ENCODE assay signal across 16 mouse cellular contexts in genomic region chr16:21607651-21608040, GRCm38 (mm10).
A peak's percentile ranks its signal among the peaks of the same experiment; 100 is the strongest.
DNase-seq lines count a peak whose midpoint lies in the region; ATAC-seq and TF ChIP-seq lines count a peak whose summit lies in the region.
"Had no signal": no experiment of that assay in that cellular context is flagged by ENCODE, and none has a peak within 500 bp of the region (broad histone marks: within the 10 kb centered on the region; RNA-seq: fewer than 3 reads in every experiment).

No protein-coding gene starts in this region.

- H3K4me2 ChIP-seq in heart, embryonic 11.5 days, result no peak overlapping the region
- H3K4me2 ChIP-seq in hindbrain, postnatal 0 days (ENCODE audit: low read depth, low read length), result no peak overlapping the region
- H3K4me2 ChIP-seq in hindbrain, embryonic 12.5 days (replicated peaks), result no peak overlapping the region
- no peak overlapping the region for H3K4me2 ChIP-seq in lung, embryonic 16.5 days (ENCODE audit: low read depth, low read length)
- H3K4me2 ChIP-seq: limb, embryonic 13.5 days; liver, embryonic 15.5 days; stomach, embryonic 15.5 days had no signal

- intact Hi-C loops in heart, postnatal 10 days (cut with DNase I), result no loop called here

- no peaks in the 10 kb centered on the region for H3K27me3 ChIP-seq in heart, embryonic 11.5 days (ENCODE audit: control insufficient read depth, insufficient read depth, low read length)
- H3K27me3 ChIP-seq in hindbrain, postnatal 0 days (ENCODE audit: insufficient read depth, low read length), result no peaks in the 10 kb centered on the region
- H3K27me3 ChIP-seq in hindbrain, embryonic 12.5 days, result no peaks in the 10 kb centered on the region
- no peaks in the 10 kb centered on the region for H3K27me3 ChIP-seq in lung, embryonic 16.5 days (ENCODE audit: control insufficient read depth, insufficient read depth, low read depth, low read length)
- H3K27me3 ChIP-seq: limb, embryonic 13.5 days; liver, embryonic 15.5 days; stomach, embryonic 15.5 days had no signal

- TF ChIP-seq CTCF in hindbrain, postnatal 0 days (IDR thresholded peaks at IDR 0.05; ENCODE audit: low read depth), result no peak

- H3K4me3 ChIP-seq in heart, embryonic 11.5 days (ENCODE audit: low read depth, low read length), result no peak overlapping the region
- H3K4me3 ChIP-seq in hindbrain, postnatal 0 days (ENCODE audit: low read length), result no peak overlapping the region
- H3K4me3 ChIP-seq in hindbrain, embryonic 12.5 days, result no peak overlapping the region
- no peak overlapping the region for H3K4me3 ChIP-seq in lung, embryonic 16.5 days (ENCODE audit: low read length)
- H3K4me3 ChIP-seq: layer of hippocampus, adult 2 months; limb, embryonic 13.5 days; liver, embryonic 15.5 days; stomach, embryonic 15.5 days had no signal

- H3K27ac ChIP-seq in heart, embryonic 11.5 days (ENCODE audit: low read depth, low read length), result peak overlapping the region; percentile 71; the same call in 1 of the 2 replicates
- H3K27ac ChIP-seq in hindbrain, postnatal 0 days, result peak overlapping the region; percentile 60; the same call in 1 of the 2 replicates
- H3K27ac ChIP-seq in hindbrain, embryonic 12.5 days, result no peak overlapping the region
- peak overlapping the region; percentile 45; the same call in 1 of the 2 replicates for H3K27ac ChIP-seq in lung, embryonic 16.5 days (ENCODE audit: low read length)
- H3K27ac ChIP-seq: limb, embryonic 13.5 days; liver, embryonic 15.5 days; stomach, embryonic 15.5 days had no signal

- WGBS in heart, embryonic 11.5 days (ENCODE audit: insufficient replicate concordance), result 73% methylated on average over 5 of the region's 5 CpGs
- WGBS in hindbrain, postnatal 0 days, result 67% methylated on average over 5 of the region's 5 CpGs
- WGBS in hindbrain, embryonic 12.5 days, result 88% methylated on average over 5 of the region's 5 CpGs
- WGBS in lung, embryonic 16.5 days, result 67% methylated on average over 5 of the region's 5 CpGs

- no peaks in the 10 kb centered on the region for H3K36me3 ChIP-seq in heart, embryonic 11.5 days (ENCODE audit: control insufficient read depth, insufficient read depth, low read length)
- H3K36me3 ChIP-seq in hindbrain, postnatal 0 days (ENCODE audit: insufficient read depth, low read length), result no peaks in the 10 kb centered on the region
- H3K36me3 ChIP-seq in hindbrain, embryonic 12.5 days, result no peaks in the 10 kb centered on the region
- H3K36me3 ChIP-seq in lung, embryonic 16.5 days (ENCODE audit: control insufficient read depth, insufficient read depth, low read length), result no peaks in the 10 kb centered on the region
- H3K36me3 ChIP-seq: liver, embryonic 15.5 days; stomach, embryonic 15.5 days had no signal

- H3K9ac ChIP-seq in heart, embryonic 11.5 days (ENCODE audit: low read depth, low read length), result no peak overlapping the region
- H3K9ac ChIP-seq in hindbrain, postnatal 0 days (replicated peaks; ENCODE audit: low read length), result no peak overlapping the region
- H3K9ac ChIP-seq in hindbrain, embryonic 12.5 days, result no peak overlapping the region
- no peak overlapping the region for H3K9ac ChIP-seq in lung, embryonic 16.5 days (ENCODE audit: low read length)
- H3K9ac ChIP-seq: limb, embryonic 13.5 days; liver, embryonic 15.5 days; stomach, embryonic 15.5 days had no signal

- no peak for ATAC-seq in heart, embryonic 11.5 days (replicated peaks; ENCODE audit: insufficient number of reproducible peaks, low FRiP score, low TSS enrichment)
- ATAC-seq in hindbrain, postnatal 0 days, result no peak
- no peak for ATAC-seq in hindbrain, embryonic 12.5 days (ENCODE audit: low FRiP score)
- ATAC-seq in lung, embryonic 16.5 days (ENCODE audit: low read depth), result no peak
- ATAC-seq in common myeloid progenitor, adult 5-6 weeks (replicated peaks; ENCODE audit: low read depth, poor library complexity, severe bottlenecking), result 0 out of 2 replicates have a peak, but pooled peaks have one; percentile 6
- ATAC-seq: forebrain, embryonic 16.5 days had no signal

- H3K4me1 ChIP-seq in heart, embryonic 11.5 days (ENCODE audit: control insufficient read depth, insufficient read depth, low read length), result peaks cover 22% of the 10 kb centered on the region
- 0 out of 2 replicates have a peak, but pooled peaks cover 10% of the 10 kb centered on the region for H3K4me1 ChIP-seq in hindbrain, postnatal 0 days (ENCODE audit: insufficient read depth, low read length)
- peaks cover 7% of the 10 kb centered on the region; the same call in 1 of the 2 replicates for H3K4me1 ChIP-seq in hindbrain, embryonic 12.5 days
- H3K4me1 ChIP-seq in lung, embryonic 16.5 days (replicated peaks; ENCODE audit: control insufficient read depth, insufficient read depth, low read length), result peaks cover 18% of the 10 kb centered on the region
- H3K4me1 ChIP-seq: liver, embryonic 15.5 days had no signal

- H3K9me3 ChIP-seq in heart, embryonic 11.5 days (replicated peaks; ENCODE audit: control insufficient read depth, low read length), result no peaks in the 10 kb centered on the region
- H3K9me3 ChIP-seq in hindbrain, postnatal 0 days (ENCODE audit: low read length), result no peaks in the 10 kb centered on the region
- H3K9me3 ChIP-seq in hindbrain, embryonic 12.5 days (replicated peaks), result no peaks in the 10 kb centered on the region
- no peaks in the 10 kb centered on the region for H3K9me3 ChIP-seq in lung, embryonic 16.5 days (ENCODE audit: control insufficient read depth, low read length)
- H3K9me3 ChIP-seq: limb, embryonic 13.5 days; liver, embryonic 15.5 days; stomach, embryonic 15.5 days had no signal

- DNase-seq in heart, postnatal 10 days, result no peak
- DNase-seq in hindbrain, postnatal 0 days (ENCODE audit: low spot score), result no peak
- no peak for DNase-seq in lung, postnatal 14 days
- DNase-seq: cerebellum, adult 11 months; kidney, adult 11 months; spleen, adult 18-20 months; thymus, postnatal 25 days had no signal
